Mouse (Mus musculus): ENCODE results near the gene Tubb4b.
A peak's percentile ranks its signal among the peaks of the same experiment; 100 is the strongest.

Gene Tubb4b

DNA sequence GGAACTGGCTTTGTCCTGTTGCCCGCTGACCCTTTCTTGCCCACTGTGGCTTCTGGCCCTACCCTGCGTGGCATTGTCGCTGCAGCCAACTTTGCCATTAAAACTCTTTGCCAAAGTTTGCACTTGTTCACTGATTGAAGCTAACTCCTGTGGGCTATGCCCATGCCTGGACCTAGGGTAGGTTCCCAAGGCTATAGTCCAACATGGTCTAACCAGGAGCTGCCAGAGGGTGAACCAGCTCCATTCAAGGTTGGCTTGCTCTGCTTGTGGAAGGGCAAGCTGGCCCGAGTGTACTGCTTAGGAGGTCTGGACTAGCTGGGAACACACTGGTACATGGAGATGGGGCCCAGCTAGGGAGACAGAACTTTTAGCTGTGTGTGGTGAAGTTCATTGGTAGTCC is 19.6 kb upstream of the Tubb4b start:
- no peak for DNase-seq (ENCODE audit: low spot score)

DNA sequence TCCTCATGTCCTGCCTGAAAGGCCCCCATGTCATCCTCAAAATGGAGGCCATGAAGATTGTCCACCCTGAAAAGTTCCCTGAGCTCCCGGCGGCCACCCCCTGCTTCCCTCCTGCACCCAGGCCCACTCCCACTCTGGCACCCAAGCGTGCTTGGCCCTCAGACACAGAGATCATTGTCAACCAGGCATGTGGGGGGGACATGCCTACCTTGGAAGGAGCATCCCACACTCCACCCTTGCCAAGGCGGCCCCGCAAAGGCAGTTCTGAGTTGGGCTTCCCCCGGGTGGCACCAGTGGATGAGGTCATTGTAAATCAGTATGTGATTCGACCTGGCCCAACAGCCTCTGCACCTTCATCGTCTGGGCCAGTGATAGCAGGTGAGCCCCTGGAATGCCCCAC is 18.8 kb upstream of the Tubb4b start:
- DNase-seq (ENCODE audit: low spot score): no peak

DNA sequence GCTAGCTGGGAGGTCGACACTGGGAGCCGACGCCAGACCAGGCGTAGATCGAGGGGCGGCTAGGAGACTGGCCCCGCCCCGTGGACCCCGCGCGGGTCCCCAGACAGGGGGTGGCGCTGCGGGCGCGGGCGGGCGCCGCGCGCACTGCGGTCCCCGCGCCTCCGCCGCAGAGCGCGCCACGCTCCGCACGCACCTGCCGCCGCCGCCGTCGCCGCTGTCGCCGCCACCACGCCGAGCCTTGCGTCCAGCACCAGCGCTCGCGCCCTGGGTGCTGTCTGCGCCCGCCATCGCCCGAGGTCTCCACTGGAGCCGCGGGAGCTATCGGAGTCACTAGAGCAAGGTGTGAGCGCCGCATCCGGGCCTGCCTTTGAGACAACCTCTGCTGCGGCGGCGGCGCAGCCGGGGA is 17.6 kb upstream of the Tubb4b start, which contains the start of the genes Rnf208 and Cysrt1:
TSS of gene Rnf208 (plus strand) at position 155 of the 406 bp plus-strand sequence.
TSS of gene Cysrt1 (minus strand) at position 352 of the 406 bp plus-strand sequence.
- no peak for DNase-seq (ENCODE audit: low spot score)

DNA sequence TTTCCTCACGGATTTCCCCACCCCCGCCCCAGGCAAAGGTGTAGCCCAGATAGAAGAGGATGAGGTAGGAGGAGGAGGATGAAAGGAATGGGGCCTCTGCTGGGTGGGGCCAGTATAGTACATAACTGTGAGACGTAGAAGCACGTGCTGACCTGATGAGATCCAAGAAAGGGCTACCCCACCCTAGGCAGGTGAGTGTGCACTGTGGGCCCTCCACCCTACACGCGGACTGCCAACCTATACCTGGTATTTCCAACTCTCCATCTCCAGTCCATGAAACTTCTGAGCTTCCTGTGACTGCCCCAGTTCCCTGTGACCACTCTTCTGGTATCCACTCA is 16.9 kb upstream of the Tubb4b start:
- no peak for DNase-seq (ENCODE audit: low spot score)

DNA sequence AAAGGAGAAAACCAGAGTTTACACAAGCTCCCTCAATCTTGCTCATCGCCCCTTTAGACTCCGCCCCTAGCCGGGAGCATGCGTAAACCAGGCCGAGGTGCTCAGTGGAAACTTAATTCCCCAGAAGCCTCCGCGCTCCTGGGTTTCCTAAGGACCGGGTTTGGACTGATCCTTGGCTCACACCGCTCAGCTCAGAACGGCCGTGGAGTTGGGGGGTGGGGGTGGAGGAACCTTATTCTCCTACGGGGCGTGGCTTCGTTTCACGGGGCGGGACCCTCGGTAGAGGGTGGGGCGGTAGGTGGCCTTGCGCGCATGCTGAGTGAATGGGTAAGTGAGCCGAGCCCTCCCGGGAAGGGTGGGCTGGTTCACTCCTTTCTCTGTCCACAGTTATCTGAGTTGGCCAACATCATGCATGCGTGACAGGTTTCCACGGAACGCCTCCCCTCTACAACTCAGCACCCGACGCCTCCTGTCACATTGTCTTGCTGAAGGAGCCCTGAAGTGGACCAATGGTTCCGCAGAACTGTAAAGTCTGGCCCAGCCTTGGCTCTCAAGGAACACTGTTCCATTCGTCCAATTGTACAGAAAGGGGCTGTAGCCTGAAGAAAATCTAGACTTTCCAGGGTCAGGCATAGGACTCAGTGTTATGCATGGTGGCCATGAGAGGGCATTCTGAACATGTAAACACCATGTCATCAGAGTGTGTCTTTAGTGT is 16.4 kb upstream of the Tubb4b start:
- peak; percentile 56 for DNase-seq (ENCODE audit: low spot score)

DNA sequence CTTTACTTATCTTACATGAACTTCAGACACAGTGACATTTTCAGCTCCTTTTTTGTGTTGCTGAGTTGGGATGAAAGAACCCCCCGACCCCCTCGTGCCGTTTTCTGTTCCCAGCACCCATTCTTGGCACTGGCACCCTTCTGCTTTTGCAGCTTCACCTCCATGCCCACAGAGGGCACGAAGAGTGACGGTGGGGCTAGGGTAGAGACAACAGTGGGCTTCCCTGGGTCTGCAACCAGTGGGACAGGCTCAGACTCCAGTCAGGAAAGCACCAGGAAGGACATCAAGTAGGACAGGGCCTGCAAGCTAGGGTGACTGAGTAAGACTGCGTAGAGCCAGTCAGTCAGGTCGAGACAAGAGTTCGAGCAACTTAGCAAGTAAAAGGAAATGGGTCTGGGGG is 15.8 kb upstream of the Tubb4b start:
- no peak for DNase-seq (ENCODE audit: low spot score)

DNA sequence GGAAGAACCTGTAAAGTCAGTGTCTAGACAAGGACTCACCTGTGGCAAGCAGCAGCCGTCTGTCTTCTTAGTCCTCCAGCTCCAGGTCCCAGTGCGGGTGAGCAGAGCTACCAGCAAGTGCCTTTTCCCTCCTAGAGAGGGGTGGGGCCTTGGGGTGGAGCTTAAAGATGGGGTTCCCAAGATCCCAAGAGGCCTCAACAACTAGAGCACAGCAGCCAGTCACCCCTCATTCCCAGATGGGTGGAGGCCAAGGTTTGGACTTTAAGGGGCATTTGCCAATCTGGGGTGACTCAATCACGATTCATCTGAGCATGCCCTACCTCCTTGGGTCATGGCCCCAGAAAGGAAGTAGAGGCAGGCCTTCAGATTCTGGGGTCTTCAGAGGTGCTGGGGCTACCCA is 15.3 kb upstream of the Tubb4b start:
- DNase-seq (ENCODE audit: low spot score): no peak

DNA sequence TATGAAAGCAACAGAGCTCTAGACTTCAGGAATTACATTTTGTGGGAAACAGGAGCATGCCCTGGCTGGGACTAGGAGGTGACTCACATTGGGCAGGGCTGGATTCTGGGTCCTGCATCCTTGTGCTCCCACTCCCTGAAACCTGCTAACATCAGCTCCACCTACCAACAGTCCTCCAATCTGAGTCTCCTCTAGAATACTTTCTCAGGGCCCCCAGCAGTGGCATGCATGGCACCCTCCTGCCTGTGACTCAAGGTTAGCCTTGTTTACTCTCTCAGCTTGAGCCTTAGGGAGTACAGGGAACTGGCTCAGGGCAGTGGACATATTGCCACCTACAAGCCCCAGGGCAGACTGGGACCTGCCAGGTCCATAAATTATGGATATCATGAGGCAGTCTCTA is 13.6 kb upstream of the Tubb4b start:
- DNase-seq (ENCODE audit: low spot score): no peak

DNA sequence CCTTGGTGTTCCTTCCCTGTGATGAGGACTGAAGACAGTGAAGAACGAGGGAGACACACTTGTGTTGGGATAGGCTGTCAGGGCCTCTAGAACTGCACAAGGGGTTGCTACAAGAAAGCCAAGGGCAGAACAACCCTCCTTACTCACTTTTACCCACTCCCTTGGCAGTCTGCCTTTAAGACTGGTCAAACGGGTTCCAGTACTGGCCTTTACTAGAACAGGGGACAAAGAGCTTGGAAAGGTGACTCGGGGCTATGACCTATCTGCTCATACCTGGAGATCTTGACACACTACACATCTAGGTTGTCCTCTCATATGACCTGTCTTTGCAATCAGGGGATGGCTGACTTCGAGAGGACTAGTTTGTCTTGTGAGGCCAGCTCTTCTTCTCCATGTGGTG is 13.0 kb upstream of the Tubb4b start:
- DNase-seq (ENCODE audit: low spot score): no peak

DNA sequence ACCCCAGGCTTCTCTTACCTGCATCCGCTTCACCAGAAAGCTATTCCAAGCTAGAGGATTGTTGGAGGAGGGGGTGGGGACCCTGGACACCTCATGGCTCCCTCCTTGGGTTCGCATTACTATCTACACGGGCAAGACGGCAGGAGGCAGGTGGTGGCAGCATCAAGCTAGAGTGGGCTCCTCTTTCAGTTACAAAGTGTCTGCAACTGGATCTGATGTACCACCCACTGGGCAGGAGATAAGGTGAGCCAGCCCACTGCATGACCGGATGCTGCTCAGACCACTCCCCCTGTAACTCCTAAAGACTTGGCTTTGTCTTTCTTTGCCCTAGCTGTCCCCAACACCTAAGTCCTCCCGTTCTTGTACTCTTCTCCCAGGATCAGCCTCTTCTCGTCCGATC is 12.1 kb upstream of the Tubb4b start, which contains the start of gene Rnf224:
TSS of gene Rnf224 (minus strand) at position 174 of the 400 bp plus-strand sequence.
- DNase-seq (ENCODE audit: low spot score): no peak

DNA sequence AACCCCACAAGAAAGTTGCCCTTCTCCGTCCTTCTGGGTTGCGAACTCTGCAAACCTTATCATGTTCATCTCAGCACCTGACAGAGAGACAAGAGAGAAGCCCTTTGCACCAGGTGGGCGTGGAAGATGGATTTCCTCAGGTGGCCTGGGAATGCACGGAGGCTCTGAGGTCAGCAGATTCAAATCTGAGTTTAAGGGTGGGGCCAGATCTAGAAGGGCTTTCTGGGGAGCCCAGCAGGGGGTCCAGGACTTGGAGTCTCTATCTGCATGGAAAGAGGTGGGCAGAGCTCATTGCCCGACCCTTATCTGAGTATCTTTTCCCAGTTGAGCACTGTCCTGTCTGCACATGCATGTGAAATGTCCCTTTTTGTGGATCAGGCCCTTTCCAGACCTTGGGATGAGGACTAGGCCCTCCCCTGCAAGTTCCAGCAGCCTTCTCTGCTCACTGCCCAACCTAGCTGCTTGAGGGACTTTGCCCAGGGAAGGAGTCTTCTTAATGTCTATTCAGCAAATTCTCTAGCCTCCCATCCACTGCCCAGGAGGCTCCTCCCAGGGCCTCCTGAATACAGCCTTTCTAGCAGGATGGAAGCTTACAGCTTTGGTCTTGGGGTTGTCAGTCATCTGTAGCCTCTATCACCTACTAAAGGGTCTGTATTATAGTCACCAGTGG is 10.2 kb upstream of the Tubb4b start:
- DNase-seq (ENCODE audit: low spot score): no peak

DNA sequence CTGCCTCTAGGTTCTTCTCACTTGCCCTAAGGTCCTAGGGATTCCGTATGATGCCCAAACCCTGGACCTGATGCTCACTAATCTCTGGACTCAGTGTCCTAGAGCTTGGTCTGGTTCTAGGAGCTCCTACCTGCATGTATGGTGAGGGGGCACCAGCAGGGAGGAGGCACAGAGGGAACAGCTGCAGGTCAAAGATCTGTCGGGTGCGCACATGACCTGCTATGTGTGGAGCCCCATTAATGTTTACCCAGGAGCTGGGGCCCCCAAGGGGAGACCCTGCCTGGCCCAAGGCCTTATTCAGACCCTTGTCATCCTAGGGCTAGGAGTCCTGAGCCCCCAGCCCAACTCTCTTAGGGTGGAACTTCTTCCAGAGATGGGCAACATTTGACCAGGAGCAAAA is 9.5 kb upstream of the Tubb4b start, which contains the start of gene Slc34a3:
TSS of gene Slc34a3 (minus strand) at position 315 of the 400 bp plus-strand sequence.
- no peak for DNase-seq (ENCODE audit: low spot score)

DNA sequence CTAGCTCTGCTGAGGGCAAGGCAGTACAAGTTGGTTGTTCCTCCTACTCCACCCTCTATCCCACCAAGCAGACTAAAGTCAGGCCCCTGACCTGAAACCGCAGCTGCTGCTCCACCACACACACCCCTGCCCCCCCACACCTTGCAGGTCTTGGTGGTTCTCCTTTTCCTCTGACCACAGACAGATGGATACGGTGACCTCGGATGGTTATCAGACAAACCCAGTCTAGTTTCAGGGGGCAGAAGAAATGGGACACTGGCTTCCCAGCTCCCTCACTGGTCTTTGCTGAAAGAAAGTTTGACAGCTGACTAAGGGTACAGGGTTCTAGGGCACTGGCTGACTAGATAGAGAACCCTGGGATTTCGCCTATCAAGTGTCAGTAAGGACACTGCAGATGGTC is 8.9 kb upstream of the Tubb4b start:
- no peak for DNase-seq (ENCODE audit: low spot score)

DNA sequence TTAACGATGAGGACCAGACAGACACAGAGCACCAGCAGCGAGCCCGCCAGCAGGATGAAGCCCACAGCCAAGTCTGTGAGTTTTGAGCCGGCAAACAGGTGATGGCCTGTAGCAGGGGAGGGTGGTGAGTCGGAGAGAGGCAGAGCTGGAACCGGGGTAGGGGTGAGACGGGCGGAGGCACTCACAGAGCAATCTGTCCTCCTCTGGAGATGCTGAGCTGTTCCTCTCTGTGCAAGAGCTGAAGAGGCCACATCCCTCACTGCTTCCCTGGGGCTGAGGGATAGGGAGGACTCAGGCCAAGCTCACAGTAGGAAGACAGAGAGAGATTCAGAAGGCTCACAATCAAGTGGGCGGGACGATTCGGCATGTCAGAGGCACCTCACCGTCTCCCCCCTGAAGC is 6.5 kb upstream of the Tubb4b start:
- DNase-seq (ENCODE audit: low spot score): no peak

DNA sequence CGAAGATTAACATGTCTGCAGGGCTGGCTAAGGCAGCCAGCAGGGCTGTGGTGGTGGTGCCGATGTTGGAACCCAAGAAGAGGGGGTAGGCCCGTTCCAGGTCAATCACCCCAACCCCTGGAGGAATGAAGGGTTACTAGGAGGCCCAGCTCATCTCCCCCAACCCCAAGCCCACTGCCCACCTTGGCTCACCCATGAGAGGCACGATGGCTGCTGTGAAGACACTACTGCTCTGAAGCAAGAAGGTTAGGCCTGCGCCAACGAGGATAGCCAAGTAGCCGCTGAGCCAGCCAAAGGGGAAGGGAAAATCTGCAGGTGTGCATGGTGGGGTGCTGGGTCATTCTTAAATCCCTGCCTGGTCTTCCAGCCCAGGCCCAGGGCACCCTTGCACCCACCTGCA is 6.1 kb upstream of the Tubb4b start:
- no peak for DNase-seq (ENCODE audit: low spot score)

DNA sequence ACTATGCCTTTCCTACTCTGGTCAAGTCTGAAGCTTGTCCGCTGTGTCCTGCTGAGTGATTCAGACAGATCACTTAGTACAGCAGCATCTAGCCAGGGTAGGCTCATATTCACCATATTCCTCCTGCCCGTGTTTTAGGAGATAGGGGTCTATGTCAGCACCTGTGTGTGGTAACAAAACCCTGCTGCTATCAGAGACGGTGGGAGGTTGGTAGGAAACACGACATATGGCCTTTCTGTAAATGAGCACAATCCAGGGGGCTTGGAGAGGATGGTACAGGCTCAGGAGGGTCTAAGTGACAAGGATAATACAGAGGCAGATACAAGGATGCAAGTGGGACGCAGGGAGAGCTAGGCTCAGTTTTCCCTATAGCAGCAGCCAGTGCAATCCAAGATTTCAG is 5.1 kb upstream of the Tubb4b start:
- no peak for DNase-seq (ENCODE audit: low spot score)

DNA sequence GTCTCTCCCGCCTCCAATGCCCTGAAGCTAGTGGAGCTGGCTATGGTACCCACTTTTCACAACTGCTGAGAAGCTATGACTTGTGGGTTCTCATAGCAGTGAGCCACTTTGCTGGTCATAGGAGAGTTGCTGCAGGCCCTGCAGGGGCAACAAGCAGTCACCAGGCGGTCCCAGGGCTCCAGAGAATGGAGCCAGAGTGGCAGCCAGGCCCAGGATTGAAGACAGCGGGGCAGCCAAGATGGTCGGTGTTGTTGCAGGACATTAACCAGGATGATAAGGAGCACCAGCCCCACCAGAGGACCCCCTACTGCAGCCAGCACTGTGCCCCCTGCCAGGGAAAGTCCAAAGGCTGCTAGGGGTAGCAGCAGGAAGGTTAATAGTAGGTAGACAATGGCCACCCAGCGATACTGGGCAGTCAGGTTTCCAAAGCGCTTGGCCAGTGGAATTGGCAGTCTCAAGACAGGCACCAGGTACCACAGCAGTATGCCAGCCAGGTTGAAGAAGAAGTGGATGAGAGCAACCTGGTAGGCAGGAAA is 4.6 kb upstream of the Tubb4b start:
- DNase-seq (ENCODE audit: low spot score): no peak

DNA sequence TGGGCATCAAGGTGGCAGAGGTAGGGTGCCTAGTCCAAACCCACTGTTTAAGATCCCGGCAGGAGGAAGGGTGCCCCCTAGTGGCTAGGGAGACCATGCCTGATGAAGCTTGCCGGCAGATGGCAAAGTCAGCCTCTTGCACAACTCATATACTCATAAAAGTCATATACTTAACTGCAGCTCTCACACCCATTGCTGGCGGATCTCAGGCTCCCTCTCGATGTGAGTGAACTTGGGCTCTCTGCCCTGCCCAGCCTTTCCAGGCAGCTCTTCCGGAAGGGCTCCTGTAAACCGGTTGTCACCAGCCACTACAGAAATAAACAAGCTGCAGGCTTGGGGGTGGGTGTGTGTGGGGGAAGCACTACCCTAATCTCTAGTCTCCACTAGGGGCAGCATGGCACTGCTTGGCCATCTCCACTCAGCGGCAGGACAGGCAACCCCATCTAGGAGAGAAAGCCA is 4.0 kb upstream of the Tubb4b start:
- peak; percentile 79 for DNase-seq (ENCODE audit: low spot score)

DNA sequence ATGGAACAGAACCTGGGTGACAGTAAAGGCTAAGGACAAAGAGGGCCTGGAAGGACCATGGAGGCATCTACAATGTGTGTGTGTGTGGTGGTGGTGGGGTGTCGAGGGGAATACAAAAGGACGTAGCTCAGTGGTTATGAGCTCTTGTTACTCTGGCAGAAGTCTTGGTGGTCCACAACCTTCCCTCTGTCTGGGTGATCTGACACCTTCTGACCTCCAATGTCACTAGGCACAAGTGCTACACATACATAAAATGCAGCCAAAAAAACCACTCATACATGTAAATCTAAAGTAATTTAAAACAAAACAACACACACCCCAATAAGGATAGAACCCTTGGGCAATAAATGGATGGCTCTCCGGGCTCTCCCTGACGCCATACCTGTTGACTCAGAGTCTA is 2.9 kb upstream of the Tubb4b start:
- no peak for DNase-seq (ENCODE audit: low spot score)

DNA sequence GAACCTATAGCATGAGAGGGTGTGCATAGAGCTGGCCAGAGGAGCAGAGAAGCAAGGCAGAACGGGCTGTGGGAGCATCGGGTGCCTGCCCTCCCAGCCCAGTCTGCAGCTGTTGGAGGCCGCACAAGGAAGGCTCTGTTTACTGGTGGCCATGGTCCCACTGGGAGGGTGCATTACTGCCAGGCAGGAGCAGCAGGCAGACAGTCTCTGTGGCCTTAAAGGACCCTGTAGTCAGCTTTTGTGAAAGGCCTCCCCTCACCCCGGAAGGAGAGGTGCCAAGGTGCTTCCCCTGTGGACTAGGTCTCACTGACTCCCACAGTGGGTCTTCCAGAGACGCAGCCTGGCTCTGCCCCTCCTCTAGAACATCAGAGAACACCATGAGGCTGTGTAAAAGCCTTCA is 2.4 kb upstream of the Tubb4b start:
- DNase-seq (ENCODE audit: low spot score): no peak

DNA sequence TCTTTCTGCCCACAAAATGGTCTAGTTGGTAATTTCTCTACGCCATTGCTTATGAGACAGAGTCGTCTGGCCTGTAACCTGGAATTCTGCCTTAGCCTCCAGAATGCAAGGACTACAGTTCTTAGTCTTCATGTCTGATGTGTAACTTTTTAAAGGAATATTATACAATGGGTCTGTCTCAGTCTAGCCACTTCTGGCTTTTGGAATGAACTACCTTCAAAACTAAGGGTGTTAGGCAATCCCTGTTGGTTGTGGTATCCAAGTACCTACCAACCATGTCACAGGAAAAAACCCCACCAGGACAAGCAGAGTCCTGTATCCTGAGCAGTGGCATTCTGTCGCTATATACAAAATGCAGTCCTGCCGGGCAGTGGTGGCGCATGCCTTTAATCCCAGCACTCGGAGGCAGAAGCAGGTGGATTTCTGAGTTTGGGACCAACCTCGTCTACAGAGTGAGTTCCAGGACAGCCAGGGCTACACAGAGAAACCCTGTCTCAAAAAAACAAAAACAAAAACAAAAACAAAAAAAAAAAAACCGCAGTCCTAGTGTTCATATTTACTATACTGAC is 1.4 kb upstream of the Tubb4b start:
- no peak for DNase-seq (ENCODE audit: low spot score)

DNA sequence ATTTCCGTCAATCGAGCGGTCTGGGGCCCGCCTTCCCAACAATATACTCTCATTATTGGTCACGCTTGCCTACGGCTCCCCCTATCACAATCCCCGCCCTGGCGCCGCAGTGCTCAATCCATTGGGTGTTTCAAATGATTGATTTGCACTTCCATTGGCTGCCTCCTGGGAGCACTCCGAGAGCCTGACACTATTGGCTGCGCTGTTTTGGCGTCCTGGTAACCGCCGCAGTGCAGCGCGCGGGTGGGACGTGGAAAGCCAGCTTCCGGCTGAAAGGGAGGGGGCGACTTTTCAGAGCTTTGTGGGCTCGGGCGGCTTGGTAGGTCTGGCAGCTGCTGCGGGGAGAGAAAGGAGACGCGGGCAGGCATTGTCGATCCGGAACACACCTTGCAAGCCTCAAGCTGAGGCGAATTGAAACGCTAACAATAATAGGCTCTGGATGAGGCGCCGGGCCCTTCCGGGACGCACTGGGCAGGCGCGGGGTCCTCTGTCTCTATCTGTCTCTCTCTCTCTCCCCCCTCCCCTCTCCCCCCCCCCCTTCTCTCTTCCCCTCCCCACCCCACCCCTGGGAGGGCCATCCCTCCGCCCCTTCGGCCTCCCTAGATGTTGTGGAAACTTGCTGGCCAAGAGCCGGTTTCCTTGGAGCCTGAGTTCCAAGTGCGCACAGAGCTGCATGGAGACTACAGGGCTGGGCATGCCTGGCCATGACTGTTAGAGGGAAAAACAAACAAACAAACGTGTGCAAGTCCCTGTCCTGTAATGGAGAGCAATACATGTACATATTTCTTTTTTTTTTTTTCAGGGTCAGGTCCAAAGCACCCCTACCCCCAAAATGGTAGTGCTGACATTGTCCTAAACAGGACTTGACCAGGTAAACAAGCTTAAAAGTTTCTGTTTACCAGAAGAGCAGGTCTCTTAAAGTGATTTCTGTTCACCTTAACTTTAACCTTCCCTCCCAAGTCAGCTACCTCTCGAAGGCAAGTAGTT is 557 bp upstream of the Tubb4b start:
- DNase-seq (ENCODE audit: low spot score): peak; percentile 92

All from ovary, postnatal 14 days (tissue).